Mouse (Mus musculus) C2C12 (cell line): Measurements from ENCODE around the gene Syt7.

Experiments used
- CTCF ChIP-seq: IDR thresholded peaks from one replicate; pipeline ENCODE4 v1.5.1; 2011; ENCODE audit not compliant: control insufficient read depth, insufficient read depth, insufficient read length
- FOSL1 ChIP-seq: IDR thresholded peaks from one replicate; pipeline ENCODE4 v1.8.0; 2011; ENCODE audit warnings: mild to moderate bottlenecking, low read length; ENCODE audit not compliant: poor library complexity, insufficient read depth, severe bottlenecking
- MAX ChIP-seq: IDR thresholded peaks from one replicate; pipeline ENCODE4 v1.6.1; 2011; ENCODE audit warnings: mild to moderate bottlenecking, control low read depth
- MYOD1 ChIP-seq: IDR thresholded peaks from one replicate; pipeline ENCODE4 v1.6.1; 2011; ENCODE audit warnings: low read depth; ENCODE audit not compliant: control insufficient read depth, insufficient read length

DNA sequence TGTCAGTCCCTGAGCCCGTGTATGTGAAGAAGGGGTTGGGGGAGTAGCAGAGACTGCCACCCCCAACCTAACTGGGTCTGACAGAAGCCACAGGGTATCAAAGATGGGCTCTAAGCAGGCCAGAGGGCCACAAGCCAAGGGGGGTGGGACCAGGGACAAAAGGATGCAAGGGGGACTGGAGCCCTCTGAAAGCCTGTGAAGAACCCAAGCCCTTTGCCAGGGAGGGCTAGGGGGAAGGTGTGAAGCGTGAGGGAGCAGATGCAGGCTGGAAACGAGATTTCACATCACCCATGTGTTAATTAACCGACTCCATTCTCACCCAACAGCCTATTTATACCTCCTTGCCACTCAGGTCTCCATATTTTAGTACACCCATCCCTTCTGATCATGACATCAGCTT, 43.0 kb downstream of the Syt7 start:
- TF ChIP-seq CTCF (no peak), FOSL1 (no peak), MAX (no peak), MYOD1 (no peak)
